Mouse (Mus musculus) thymus, postnatal 36 days (tissue): ENCODE results near the gene Ppp1r13b.
A peak's percentile ranks its signal among the peaks of the same experiment; 100 is the strongest.

Experiments
- DNase-seq, 2 experiments: peaks; one replicate each; pipeline ENCODE4 v3.0.0; 2022; ENCODE audit warnings: mixed read lengths in 2 of 2

Ppp1r13b gene

DNA sequence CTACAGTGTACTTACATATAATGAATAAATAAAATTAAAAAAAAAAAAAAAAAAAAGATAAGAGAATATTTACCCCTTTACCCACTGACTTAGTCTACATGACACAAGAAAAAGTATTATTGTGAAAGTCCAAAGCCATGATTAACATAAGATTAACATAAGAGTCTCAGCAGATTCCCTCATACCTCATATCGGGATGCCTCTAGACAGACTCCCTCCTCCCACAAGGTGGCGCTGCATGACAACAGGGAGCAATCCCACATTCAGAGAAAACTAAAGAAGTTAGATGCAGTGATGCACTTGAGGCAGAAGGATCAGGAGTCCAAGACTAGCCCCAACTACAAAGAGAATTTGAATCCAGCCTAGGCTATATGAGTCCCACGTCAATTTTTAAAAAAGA lies 29.7 kb downstream of the Ppp1r13b start:
- DNase-seq, result peak; percentile 76 to 81

DNA sequence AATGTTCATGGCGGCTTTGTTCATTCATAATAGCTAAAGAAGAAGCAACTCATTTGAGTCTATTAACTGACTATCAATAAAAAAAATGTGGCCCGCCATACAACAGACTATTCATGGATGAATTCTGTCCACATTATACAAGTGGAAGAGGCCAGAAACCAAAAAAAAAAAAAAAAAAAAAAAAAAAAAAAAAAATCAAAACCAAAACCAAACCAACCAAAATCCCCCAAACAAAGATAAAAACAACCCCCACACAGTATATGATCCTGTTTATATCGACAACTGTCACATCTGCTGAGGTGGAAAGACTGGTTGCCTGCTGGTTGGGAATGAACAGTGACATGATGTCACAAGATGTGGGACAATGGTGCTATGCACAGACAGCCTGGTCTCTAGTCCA lies 32.4 kb downstream of the Ppp1r13b start:
- no peak for DNase-seq

DNA sequence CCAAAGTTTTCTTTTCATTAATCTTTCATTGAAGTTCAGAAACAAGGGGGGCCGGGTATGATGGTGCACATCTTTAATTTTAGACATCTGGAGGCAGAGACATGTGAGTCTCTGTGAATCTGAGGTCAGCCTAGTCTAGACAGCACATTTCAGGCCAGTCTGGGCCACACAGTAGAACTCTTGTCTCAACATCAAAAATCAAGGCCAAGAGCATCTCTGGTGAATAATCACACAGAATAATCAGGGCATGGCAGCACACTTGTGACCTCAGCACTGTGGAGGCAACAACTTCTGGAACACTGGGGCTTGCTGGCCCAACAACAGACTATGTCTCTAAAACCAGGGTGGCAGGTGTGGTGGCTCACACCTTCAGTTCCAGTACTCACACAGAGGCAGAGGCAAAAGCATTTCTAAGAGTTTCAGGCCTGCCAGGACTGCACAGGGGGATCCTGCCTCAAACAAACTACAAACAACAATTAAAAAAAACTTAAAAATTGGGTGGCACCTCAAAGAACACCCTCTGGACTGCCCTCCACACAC lies 33.2 kb downstream of the Ppp1r13b start:
- DNase-seq, result no peak

DNA sequence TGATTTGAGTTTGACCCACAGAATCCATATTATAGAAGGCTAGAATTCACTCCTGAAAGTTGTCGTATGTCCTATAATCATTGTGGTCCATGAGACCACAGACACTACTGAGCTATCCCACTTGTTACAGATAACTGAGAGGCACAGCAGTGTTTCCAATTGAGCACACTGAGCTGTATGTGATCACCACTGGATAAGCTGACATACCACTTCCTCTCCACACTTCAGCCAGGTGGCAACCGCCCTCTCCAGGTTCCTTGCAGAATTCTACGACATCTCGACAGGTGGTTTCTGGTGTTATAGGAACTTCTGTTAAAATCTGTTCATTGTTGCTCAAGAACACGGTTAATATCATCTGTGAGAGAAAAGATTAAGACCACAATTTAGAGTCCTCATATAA lies 35.8 kb downstream of the Ppp1r13b start:
- peak; percentile 11 to 22 for DNase-seq

DNA sequence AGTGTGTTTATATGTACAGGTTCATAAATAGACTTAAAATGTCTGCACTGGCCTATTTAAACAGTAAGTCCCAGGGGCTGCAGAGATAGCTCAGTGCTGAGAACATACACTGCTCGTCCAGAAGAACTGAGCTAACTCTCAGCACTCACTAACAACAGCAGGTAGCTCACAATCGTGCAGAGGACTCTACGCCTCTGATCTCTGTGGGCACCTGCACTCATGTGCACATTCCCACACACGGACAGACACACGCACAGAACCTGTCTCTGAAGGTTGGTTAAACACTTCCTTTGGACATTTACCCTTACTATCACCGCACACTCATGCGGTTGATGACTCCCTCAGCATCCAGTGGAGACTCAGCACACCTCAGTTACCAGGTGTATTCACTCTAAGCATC lies 37.1 kb downstream of the Ppp1r13b start:
- DNase-seq, result no peak

DNA sequence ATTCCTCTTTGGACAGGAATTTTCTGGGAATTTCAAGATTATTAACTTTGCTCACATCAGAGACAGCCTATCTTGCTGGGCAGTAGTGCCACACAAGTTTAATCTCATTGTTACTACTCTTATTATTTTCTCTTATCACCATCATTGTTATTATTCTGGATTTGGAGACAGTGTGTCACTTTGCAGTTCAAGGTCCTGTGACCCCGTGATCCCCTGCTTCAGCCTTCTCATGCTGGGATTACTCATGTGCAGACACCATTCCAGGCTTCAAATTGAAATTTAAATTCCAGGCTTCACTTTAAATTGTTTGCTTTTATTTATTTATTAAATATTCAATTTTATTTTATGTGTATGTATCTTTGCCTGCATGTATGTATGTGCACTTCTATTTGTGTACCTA lies 38.1 kb downstream of the Ppp1r13b start:
- DNase-seq, result no peak

DNA sequence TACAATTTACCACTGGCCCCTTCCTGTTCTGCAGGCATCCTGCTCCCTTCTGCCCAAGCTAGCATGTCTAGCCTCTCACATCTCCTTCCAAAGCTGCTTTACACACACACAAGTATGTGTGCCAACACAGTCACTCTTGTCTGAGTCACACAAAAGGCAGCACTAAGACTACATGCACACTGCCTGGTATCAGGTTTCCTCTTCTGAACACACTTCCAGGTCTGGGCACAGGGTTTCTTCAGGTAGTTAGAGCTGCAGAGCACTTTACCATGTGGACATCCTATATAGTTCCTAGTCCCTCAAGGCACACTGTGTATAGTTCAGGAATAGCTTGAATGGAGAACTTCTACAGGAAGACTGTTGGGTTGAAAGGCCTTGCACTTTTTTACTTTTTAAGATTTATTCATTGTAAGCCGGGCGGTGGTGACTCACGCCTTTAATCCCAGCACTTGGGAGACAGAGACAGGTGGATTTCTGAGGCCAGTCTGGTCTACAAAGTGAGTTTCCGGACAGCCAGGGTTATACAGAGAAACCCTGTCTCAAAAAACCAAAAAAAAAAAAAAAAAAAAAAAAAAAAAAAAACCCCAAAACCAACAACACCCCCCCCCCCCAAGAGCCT lies 43.6 kb downstream of the Ppp1r13b start:
- no peak for DNase-seq

DNA sequence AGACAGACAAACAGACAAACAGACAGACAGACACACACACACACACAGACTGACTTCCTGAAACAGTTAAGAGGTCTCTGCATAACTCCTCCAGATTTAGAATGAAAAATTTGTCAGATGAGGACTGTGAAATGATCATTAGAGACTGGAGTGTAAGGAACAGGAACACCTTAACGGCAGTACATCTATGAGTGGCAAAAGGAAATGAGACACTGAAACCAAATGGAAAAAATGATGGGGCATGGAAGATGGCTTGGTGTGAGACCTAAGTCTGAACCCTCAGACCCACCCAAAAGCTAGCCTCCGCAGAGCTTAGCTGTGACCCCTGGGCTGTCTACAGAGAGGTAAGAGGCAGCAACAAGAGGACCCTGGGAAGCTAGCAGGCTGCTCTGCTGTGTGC lies 52.5 kb downstream of the Ppp1r13b start:
- no peak for DNase-seq

DNA sequence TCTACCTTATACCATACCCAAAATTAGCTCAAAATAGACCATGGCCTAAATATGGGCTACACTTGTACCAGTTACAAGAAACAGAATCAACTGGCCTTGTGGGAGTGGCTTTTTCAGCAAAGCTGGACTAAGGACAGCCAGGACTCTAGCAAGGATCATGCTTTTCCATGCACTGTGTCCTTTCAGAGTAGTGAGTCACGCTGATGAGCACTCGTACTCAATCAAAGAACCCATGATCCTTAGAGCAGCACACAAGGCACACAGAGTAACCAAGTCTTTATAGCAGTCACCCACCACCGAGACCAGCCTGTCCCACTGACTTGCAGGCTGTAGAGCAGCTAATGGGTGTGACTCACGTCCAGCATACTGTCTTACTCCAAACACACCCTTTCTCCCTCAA lies 54.4 kb downstream of the Ppp1r13b start:
- DNase-seq, result no peak

DNA sequence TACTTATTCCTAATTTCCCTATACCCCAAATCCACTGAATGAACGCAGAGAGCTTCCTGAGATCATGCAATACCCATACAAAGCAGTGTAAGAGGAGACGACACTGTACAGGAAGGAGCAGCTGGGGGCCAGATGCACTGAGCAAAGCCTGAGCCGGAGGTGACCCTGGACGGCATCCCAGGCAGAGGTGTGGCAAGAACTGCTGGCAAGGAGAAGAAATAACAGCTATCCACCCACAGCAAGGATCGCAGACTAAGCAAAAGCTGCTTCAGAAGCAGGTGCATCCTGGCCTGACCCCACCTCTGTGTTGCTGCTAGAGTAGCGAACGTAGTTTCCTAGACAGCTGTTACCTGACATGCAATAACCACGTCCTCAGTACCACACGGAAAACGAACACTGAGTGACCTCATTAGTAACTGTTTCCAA lies 54.9 kb downstream of the Ppp1r13b start:
- DNase-seq, result peak; percentile 29 to 60

DNA sequence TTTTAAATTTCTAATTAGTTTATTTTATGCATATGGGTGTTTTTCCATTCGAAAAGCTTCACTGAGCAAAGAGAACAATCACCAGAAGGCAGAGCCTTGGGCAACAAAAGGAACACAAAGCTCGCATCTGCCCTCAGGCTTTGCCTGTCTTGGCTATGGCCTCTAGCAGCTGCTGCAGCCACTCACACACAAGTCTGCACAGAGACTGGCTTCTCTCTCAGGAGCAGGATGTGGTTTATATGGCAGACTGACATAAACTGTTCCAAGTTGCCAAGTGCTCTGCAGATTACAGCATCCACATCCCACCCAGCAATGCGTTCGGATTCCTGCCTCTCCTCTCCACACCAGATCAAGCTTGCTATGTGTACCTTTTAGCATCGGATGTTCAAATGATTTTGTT lies 56.2 kb downstream of the Ppp1r13b start:
- peak; percentile 12 to 39 for DNase-seq

DNA sequence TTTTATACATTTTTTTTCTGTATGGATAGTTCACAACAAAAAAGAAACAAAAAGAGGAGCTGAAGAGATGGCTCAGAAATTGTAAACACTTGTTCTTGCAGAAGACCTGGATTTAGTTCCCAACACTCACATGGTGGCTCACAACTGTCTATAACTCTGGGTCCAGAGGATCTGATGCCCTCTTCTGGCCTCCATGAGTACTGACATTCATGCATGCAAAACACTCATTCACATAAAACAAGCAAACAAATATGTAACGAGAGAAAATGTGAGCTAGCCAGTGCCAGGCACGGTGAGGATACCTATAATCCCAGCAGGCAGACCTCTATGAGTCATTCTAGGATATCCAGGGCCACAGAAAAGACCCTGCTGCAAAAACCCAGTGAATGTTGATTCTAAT lies 56.7 kb downstream of the Ppp1r13b start:
- DNase-seq, result no peak

DNA sequence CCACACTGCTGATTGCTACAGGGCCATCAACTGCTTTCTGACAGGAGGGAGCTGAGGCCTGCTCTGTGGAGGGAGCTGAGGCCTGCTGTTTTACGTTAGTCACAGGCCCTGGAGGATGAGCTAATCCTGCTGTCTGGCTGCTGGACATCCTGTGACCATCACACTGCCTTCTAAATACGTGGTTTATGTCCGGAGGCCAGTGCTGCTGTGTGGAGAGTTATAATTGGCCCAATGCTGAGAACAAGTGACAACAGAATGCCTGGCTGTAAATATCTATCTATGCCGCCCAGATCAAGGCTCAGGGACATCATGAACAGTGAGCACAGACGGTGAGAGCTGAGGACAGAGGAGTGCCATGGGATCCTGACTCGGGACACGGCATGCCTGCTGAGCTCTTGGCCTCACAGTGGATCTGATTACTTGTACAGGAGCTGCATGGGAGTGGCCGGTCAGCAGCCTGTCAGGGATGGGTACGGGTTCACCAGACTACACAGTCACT lies 59.6 kb downstream of the Ppp1r13b start:
- DNase-seq, result no peak

DNA sequence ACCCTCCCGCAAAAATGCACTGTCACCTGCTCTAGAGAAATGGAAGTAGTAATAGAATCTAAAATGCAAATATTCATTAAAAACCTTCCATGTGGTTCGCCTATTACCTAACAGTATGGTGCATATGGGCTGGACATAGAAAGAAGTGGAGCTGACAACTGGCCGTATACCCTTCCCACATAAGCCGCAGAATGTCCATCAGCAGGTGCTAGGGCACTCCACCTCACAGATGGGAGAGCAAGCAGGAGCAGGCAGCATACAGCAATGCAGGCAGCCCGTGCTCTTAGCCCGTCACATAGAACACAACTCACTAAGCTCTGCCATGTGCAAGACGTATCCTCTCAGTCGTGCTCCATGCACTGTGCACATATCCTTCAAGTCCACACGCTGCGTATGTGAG lies 61.1 kb downstream of the Ppp1r13b start:
- DNase-seq, result no peak

DNA sequence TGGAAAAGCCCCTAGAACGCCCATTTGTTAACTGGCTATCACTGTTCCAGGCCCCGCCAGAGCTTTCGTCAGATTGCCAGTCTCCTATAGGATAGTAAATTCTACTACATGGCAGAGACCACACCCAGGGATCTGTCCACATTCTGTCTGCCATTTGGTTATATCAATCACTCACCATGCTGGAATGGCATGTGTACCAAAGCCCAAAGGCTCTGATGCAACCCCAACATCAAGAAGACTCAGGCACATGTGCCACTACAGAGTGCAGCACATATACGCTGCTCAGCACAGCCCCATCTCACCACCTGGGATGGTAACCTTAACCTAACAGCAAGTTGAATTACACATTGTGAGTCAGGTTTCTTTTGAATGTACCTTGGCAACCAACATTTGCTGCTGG lies 62.0 kb downstream of the Ppp1r13b start:
- no peak for DNase-seq

DNA sequence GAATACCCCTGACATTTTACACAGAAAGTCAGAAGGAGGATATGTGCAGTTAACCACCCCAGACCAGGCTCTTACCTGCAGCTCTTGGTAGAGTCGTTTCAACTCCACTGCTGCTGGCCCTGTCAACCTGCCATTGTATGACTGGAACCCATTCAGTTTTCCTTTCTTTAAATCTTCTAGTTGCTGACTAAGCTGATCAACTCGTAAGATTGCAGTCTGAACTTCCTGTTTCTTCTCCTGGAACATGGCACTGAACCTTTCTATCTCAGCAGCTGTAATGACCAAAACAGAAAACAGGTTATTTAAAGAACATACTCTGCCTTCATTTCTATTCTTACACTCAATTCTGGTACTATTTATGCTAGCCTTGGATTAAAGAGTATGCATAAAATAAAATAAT lies 64.4 kb downstream of the Ppp1r13b start:
- DNase-seq, result no peak

DNA sequence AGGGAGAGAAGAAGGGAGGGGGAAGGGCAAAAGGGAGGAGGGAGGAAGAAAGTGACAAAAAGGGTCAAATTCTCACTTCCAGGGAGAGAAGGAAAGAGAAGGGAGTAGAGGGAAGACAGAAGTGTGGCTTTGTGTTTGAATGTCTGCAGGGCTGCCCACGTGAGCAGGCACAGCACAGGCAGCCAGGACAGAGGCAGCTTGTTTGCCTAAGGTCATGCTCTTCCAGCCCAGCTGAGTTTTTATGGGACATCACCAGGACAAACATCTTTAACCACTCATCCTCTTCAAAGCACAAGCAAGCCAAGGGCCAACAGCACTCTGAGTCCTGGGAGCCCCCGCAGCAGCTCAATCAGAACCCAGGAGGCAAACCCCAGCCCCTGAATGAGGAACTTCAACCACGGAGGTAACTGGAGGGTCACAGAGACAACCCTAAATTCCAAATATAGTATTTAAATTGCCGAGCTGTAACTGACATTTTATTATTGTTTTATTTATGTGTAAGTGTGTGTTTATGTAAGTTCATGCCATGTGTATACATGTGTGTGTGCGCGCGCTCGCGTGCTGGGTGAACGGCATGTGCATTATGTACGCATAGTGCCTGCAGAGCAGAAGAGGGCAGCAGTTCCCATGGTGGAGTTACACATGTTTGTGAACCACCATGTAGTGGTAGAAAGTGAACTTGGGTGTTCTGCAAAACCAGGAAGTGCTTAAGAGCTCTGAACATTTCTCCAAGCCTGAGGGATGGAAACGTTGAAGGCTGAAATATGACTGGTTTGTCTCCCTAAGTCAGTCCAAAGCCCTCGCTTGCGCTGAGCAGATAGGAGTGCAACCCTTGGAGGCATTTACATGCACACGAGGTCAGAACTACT lies 65.1 kb downstream of the Ppp1r13b start:
- DNase-seq, result no peak

DNA sequence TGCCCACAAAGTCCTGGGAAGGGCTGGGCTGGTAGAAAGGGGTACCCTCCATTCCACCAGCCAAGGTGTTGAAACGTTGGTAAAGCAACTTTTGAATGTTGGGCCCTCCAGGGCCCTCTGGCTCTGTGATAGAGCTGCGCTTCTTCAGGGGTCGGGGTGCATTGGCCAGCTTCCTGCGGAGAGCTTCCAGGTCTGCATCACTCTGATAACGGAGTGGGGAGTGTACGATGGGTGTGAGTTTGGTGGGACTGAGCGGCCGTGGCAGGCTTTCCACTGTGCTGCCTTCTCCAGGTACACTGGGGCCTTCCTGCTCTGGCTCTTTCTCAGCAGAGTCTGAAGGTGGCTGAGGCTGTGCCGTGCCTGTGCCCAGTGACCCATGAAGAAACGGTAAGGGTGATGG lies 74.5 kb downstream of the Ppp1r13b start:
- DNase-seq, result no peak

DNA sequence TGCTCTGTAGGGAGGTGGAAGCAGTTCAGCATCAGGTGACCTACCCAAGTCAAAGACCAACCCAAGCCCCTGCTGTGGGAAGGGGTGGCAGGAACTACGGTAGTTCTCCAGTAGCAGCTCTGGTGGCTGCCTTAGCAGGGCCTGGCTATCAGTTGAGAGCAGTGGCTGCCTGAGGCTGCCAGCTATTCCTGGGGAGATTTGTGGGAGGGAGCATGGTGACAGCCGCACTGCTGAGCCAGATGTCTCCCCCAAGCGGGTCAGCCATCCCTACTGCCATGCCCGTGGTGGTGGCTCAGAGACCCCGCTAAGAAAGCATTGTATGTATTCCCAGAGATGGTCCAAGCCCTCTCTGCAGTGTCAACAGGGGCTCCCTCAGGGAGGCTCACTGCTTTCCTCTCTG lies 75.3 kb downstream of the Ppp1r13b start:
- no peak for DNase-seq

DNA sequence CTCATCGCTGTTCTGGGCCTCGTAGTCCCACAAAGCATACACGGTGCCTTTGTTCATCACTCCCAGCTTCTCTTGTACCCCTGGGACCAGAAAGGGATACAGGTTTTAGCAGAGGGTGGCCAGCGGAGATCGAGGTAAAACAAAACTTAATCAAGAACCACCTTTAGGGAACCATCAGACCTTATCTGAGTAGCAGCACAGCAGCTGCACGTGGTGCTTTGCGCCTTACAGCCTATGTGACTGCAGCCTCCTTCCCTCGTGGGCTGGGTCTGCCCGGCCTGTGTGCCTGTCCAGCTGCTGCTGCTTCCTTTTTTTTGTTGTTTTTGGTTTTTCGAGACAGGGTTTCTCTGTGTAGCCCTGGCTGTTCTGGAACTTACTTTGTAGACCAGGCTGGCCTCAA lies 77.5 kb downstream of the Ppp1r13b start:
- no peak for DNase-seq

DNA sequence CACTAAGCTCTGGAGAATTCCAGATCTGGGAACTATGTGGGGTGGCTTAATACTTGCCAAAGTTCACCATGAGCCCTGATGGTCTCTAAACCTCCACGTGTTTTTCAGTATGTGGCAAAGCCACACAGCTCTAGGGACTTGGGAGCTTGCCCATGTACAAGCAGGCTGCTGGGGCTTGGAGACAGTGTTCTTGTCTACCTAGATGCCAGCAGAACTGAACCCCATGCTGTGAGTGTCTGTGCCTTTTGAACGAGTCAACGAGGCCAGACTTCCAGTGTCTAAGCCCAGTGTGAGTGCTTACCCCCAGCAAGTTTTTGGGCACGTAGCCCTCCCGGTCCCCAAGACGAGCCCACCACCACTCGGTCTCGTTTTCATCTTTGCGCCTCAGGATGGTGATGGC lies 78.0 kb downstream of the Ppp1r13b start:
- no peak for DNase-seq

DNA sequence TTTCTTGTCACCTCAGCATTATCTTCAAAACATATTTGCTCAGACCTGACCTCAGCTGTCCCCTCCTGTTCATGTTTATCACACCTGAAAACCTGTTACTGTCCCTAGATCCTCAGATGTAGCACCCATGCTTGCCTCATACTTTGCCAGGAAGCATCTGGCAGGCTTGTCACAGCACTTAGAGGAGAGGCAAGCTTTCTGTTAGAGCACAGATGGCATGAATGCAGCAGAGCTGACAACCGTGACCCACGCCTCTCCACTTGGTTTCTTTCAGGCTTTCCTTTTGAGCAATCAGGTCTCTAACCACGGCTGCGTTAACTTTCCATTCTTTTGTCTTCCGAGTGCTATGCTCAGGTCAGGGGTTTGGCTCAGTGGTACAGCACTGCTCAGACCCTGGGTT lies 78.5 kb downstream of the Ppp1r13b start:
- no peak for DNase-seq

DNA sequence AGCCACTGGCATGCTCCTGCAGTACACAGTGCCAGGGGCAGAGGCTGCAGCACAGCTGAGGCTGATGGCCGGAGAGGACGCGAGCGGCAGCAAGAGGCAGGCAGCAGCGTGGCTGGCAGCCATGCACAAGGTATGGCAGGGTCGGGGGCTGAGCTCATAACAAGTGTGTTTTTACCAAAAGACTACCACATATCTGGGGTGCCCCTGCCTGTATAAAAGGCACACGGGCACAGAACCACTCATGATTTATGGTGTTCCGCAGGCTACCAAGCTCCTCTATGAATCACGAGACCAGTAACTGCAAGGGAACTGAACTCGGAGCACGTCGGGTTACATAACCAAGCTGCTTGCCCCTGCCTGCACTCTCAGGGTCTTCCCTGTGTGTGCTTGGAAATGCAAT lies 80.4 kb downstream of the Ppp1r13b start:
- DNase-seq, result no peak

DNA sequence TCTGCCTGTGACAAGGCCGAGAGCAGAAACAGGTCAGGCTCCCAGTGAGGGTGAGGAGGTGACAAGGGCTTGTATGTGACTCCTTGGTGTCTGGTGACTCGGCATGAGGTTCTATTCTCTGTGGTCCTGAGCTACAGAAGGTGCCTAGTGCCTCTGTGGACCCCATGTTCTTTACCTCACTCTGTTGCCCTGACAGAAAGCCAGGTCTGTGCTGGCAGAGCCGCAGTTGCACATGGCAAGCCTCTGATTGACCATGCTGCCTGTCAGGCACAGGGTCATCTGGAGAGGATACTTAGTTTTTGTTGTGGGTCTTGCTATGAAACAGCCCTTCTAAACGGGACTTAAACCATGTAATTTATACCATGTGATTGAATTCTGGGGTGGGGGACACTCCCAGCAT lies 86.0 kb downstream of the Ppp1r13b start:
- DNase-seq, result no peak
